Mouse (Mus musculus) forebrain, embryonic 13.5 days (tissue): ENCODE data around the gene B4galt1. TPM values are rescaled to one million over a fixed set of nuclear protein-coding genes. Genes with fewer than 3 reads are reported as not detected.

ENCODE experiments used
- ATAC-seq: fragments of 200-750 bp; cut with Nextera tagmentation; 2 replicates; pipeline ENCODE4 v1.8.0; 2017
- H3K27ac ChIP-seq: fragments of 300-500 bp; sonication (generic); 2 replicates; pipeline ENCODE4 v1.5.1; 2015; ENCODE audit warnings: inconsistent platforms, mild to moderate bottlenecking, moderate library complexity
- H3K27me3 ChIP-seq: fragments of 300-500 bp; sonication (generic); 2 replicates; pipeline ENCODE4 v1.6.1; 2015; ENCODE audit warnings: mild to moderate bottlenecking, inconsistent platforms
- H3K36me3 ChIP-seq: fragments of 300-500 bp; sonication (generic); 2 replicates; pipeline ENCODE4 v1.6.1; 2015; ENCODE audit warnings: mild to moderate bottlenecking, inconsistent platforms; ENCODE audit not compliant: poor library complexity, severe bottlenecking
- H3K4me1 ChIP-seq: fragments of 300-500 bp; sonication (generic); 2 replicates; pipeline ENCODE4 v1.6.1; 2015; ENCODE audit warnings: inconsistent platforms
- H3K4me2 ChIP-seq: fragments of 300-500 bp; sonication (generic); 2 replicates; pipeline ENCODE4 v1.6.1; 2015; ENCODE audit warnings: inconsistent platforms, mild to moderate bottlenecking, moderate library complexity
- H3K4me3 ChIP-seq: fragments of 300-500 bp; sonication (generic); 2 replicates; pipeline ENCODE4 v1.5.1; 2015; ENCODE audit warnings: mild to moderate bottlenecking, inconsistent platforms
- H3K9ac ChIP-seq: fragments of 300-500 bp; sonication (generic); 2 replicates; pipeline ENCODE4 v1.6.1; 2015; ENCODE audit warnings: mild to moderate bottlenecking, inconsistent platforms
- H3K9me3 ChIP-seq: fragments of 300-500 bp; sonication (generic); replicated peaks from 2 replicates; pipeline ENCODE4 v1.6.1; 2016; ENCODE audit warnings: inconsistent platforms
- WGBS: fragments of 180-500 bp; shearing (Covaris S2); methylation state at CpG from one replicate; pipeline ENCODE4 v1.1.7; 2015; 5-methylcytosine and 5-hydroxymethylcytosine counted together
- polyA plus RNA-seq: library from polyadenylated mRNA; unstranded; fragments of >200 nt; fragmentation: Nextera tagmentation; extraction: Ambion mirVana; gene quantifications from 2 replicates; pipeline ENCODE4 v1.2.1, GENCODE M21; 2015

Gene B4galt1
- polyA plus RNA-seq, 1 experiment from 2014 or later = 7.8 TPM

- 77% methylated on average over 4 of the region's 4 CpGs for WGBS
- no peak overlapping the region for H3K27ac ChIP-seq
- H3K9me3 ChIP-seq = no peaks in the 10 kb centered on the region
- H3K4me2 ChIP-seq = no peak overlapping the region
- H3K9ac ChIP-seq = no peak overlapping the region
- H3K4me1 ChIP-seq = peaks cover 13% of the 10 kb centered on the region
- no peak overlapping the region for H3K4me3 ChIP-seq
- no peak for ATAC-seq
- no peaks in the 10 kb centered on the region for H3K36me3 ChIP-seq
- no peaks in the 10 kb centered on the region for H3K27me3 ChIP-seq
Observed at GRCm38 (mm10) chr4:40834232-40834786, 19.5 kb downstream of the B4galt1 start.

GRCm38 (mm10) chr4:40833381-40834231, 20.2 kb downstream of the B4galt1 start:
- Histone ChIP-seq H3K9ac (no peak overlapping the region), H3K4me3 (no peak overlapping the region), H3K4me1 (peaks cover 13% of the 10 kb centered on the region), H3K36me3 (no peaks in the 10 kb centered on the region), H3K27me3 (no peaks in the 10 kb centered on the region), H3K27ac (no peak overlapping the region), H3K9me3 (no peaks in the 10 kb centered on the region), H3K4me2 (no peak overlapping the region)
- no peak for ATAC-seq
- WGBS = 95% methylated on average over 9 of the region's 9 CpGs

- no peaks in the 10 kb centered on the region for H3K36me3 ChIP-seq
- no peaks in the 10 kb centered on the region for H3K27me3 ChIP-seq
- ATAC-seq = no peak
- no peak overlapping the region for H3K27ac ChIP-seq
- H3K4me2 ChIP-seq = no peak overlapping the region
- H3K9me3 ChIP-seq = no peaks in the 10 kb centered on the region
- H3K4me3 ChIP-seq = no peak overlapping the region
- no peak overlapping the region for H3K9ac ChIP-seq
- no peaks in the 10 kb centered on the region for H3K4me1 ChIP-seq
- WGBS = 78% methylated on average over 5 of the region's 5 CpGs
Observed at GRCm38 (mm10) chr4:40830530-40830929, 23.3 kb downstream of the B4galt1 start.

- Histone ChIP-seq H3K27ac (no peak overlapping the region), H3K4me3 (no peak overlapping the region), H3K4me1 (no peaks in the 10 kb centered on the region), H3K9ac (no peak overlapping the region), H3K4me2 (no peak overlapping the region), H3K9me3 (no peaks in the 10 kb centered on the region), H3K27me3 (no peaks in the 10 kb centered on the region), H3K36me3 (no peaks in the 10 kb centered on the region)
- 84% methylated on average over 13 of the region's 13 CpGs for whole genome bisulfite sequencing
- ATAC-seq = no peak
Observed at GRCm38 (mm10) chr4:40829654-40830400, 24.0 kb downstream of the B4galt1 start.

- Histone ChIP-seq H3K27me3 (no peaks in the 10 kb centered on the region), H3K9me3 (no peaks in the 10 kb centered on the region), H3K4me1 (no peaks in the 10 kb centered on the region), H3K9ac (no peak overlapping the region), H3K4me2 (no peak overlapping the region), H3K36me3 (no peaks in the 10 kb centered on the region), H3K4me3 (no peak overlapping the region), H3K27ac (no peak overlapping the region)
- no peak for ATAC-seq
- WGBS = 93% methylated on average over 7 of the region's 7 CpGs
Observed at GRCm38 (mm10) chr4:40828910-40829309, 24.9 kb downstream of the B4galt1 start.

- Histone ChIP-seq H3K4me1 (no peaks in the 10 kb centered on the region), H3K27me3 (no peaks in the 10 kb centered on the region), H3K4me2 (no peak overlapping the region), H3K36me3 (no peaks in the 10 kb centered on the region), H3K9ac (no peak overlapping the region), H3K4me3 (no peak overlapping the region), H3K27ac (no peak overlapping the region), H3K9me3 (no peaks in the 10 kb centered on the region)
- ATAC-seq = no peak
- 93% methylated on average over 9 of the region's 9 CpGs for WGBS
Observed at GRCm38 (mm10) chr4:40827926-40828325, 25.9 kb downstream of the B4galt1 start.

GRCm38 (mm10) chr4:40826810-40827209, 27.0 kb downstream of the B4galt1 start:
- H3K36me3 ChIP-seq = no peaks in the 10 kb centered on the region
- H3K9me3 ChIP-seq = no peaks in the 10 kb centered on the region
- H3K9ac ChIP-seq = no peak overlapping the region
- no peak for ATAC-seq
- WGBS = 91% methylated on average over 2 of the region's 2 CpGs
- H3K27ac ChIP-seq = no peak overlapping the region
- H3K27me3 ChIP-seq = no peaks in the 10 kb centered on the region
- H3K4me2 ChIP-seq = no peak overlapping the region
- no peaks in the 10 kb centered on the region for H3K4me1 ChIP-seq
- no peak overlapping the region for H3K4me3 ChIP-seq

GRCm38 (mm10) chr4:40825981-40826380, 27.8 kb downstream of the B4galt1 start:
- Histone ChIP-seq H3K4me3 (no peak overlapping the region), H3K4me2 (no peak overlapping the region), H3K27ac (no peak overlapping the region), H3K9ac (no peak overlapping the region), H3K36me3 (no peaks in the 10 kb centered on the region), H3K9me3 (no peaks in the 10 kb centered on the region), H3K27me3 (no peaks in the 10 kb centered on the region), H3K4me1 (no peaks in the 10 kb centered on the region)
- WGBS = 94% methylated on average over 2 of the region's 2 CpGs
- no peak for ATAC-seq

- Histone ChIP-seq H3K27ac (no peak overlapping the region), H3K9me3 (no peaks in the 10 kb centered on the region), H3K4me3 (no peak overlapping the region), H3K27me3 (no peaks in the 10 kb centered on the region), H3K4me2 (no peak overlapping the region), H3K36me3 (no peaks in the 10 kb centered on the region), H3K9ac (no peak overlapping the region), H3K4me1 (no peaks in the 10 kb centered on the region)
- WGBS = 87% methylated on average over 5 of the region's 5 CpGs
- no peak for ATAC-seq
Observed at GRCm38 (mm10) chr4:40825146-40825545, 28.7 kb downstream of the B4galt1 start.

GRCm38 (mm10) chr4:40824505-40824904, 29.3 kb downstream of the B4galt1 start:
- Histone ChIP-seq H3K4me2 (no peak overlapping the region), H3K9me3 (no peaks in the 10 kb centered on the region), H3K9ac (no peak overlapping the region), H3K27me3 (no peaks in the 10 kb centered on the region), H3K4me3 (no peak overlapping the region), H3K27ac (no peak overlapping the region), H3K4me1 (no peaks in the 10 kb centered on the region), H3K36me3 (no peaks in the 10 kb centered on the region)
- WGBS = 92% methylated on average over 7 of the region's 7 CpGs
- no peak for ATAC-seq

- H3K9me3 ChIP-seq = no peaks in the 10 kb centered on the region
- H3K36me3 ChIP-seq = no peaks in the 10 kb centered on the region
- ATAC-seq = no peak
- no peaks in the 10 kb centered on the region for H3K27me3 ChIP-seq
- WGBS = 85% methylated on average over 8 of the region's 8 CpGs
- no peak overlapping the region for H3K4me2 ChIP-seq
- H3K4me3 ChIP-seq = no peak overlapping the region
- no peak overlapping the region for H3K9ac ChIP-seq
- H3K4me1 ChIP-seq = no peaks in the 10 kb centered on the region
- H3K27ac ChIP-seq = no peak overlapping the region
Observed at GRCm38 (mm10) chr4:40823664-40824063, 30.1 kb downstream of the B4galt1 start.

- H3K4me1 ChIP-seq = no peaks in the 10 kb centered on the region
- ATAC-seq = no peak
- H3K27me3 ChIP-seq = no peaks in the 10 kb centered on the region
- H3K4me3 ChIP-seq = no peak overlapping the region
- H3K27ac ChIP-seq = no peak overlapping the region
- no peaks in the 10 kb centered on the region for H3K9me3 ChIP-seq
- 0 out of 2 replicates have a peak, but pooled peaks cover under 1% of the 10 kb centered on the region for H3K36me3 ChIP-seq
- no peak overlapping the region for H3K9ac ChIP-seq
- WGBS = 92% methylated on average over 14 of the region's 14 CpGs
- H3K4me2 ChIP-seq = no peak overlapping the region
Observed at GRCm38 (mm10) chr4:40823151-40823550, 30.7 kb downstream of the B4galt1 start.
